Mouse (Mus musculus) embryonic stem cell, embryonic (primary cell): ENCODE measurements at regions not wholly inside any gene's neighbourhood (a gene's known extent, or its start where the extent isn't known, plus 50 kb on each side); places are given as distances from the start of the nearest gene placed in this dataset.

ENCODE experiments used
- CTCF ChIA-PET, 4 experiments: fragments of 300-600 bp in 2 of 4; fragments of 350-600 bp in 2 of 4; sonication (Branson Sonifier 250); formaldehyde crosslinking; loops; one replicate each; lab custom pipeline; 2022; ENCODE audit warnings: inconsistent platforms in 2 of 4; lab: Charles Lee
- POLR2A ChIA-PET, 4 experiments: fragments of 300-600 bp in 2 of 4; fragments of 350-600 bp in 2 of 4; sonication (Branson Sonifier 250); formaldehyde crosslinking; loops; one replicate each; lab custom pipeline; 2022; ENCODE audit warnings: antibody characterized with exemption in 4 of 4, inconsistent platforms in 1 of 4; lab: Charles Lee

DNA sequence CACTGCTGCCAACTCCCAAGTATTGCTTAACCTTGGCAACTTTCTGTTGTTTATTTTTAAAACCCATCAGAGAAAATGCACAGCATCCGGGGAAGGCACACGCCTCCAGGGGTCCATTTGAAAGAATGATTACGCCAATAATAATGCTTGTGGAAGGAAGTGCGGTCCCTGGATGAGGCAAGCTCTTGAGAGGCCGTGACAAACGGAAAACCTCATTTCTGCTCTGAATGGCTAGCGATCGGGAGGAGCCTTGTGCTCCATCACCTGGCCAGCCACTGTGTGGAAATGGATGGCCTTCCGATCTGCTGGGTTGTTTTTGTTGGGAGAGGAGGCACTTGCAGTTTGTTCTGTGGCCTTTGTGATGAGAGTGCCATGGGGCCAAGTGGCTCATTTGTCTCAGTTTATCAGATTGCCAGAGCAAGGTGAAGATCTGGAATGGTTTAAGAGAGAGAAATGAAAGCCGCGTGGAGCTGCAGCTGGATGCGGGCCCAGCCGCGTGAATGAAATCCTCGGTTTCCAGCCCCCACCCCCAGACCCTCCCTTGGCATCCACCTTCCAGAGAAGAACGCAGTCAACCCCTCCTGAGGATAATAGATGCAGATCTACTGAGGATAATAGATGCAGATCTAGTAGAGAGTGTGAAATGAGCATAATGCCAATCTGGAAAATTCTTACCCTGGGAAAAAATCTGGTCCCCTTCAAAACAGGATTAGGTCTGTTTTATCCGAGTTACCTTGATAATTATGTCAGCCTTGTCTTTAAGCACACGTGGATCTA, 192.7 kb upstream of the Npvf start:
- POLR2A ChIA-PET: no interaction called here
- CTCF ChIA-PET: interaction anchor here in 1 of 4 experiments (0.6 kb wide), 1 partner anchor 1995 kb away, joined by 5 read pairs; no protein-coding TSS in a partner anchor

DNA sequence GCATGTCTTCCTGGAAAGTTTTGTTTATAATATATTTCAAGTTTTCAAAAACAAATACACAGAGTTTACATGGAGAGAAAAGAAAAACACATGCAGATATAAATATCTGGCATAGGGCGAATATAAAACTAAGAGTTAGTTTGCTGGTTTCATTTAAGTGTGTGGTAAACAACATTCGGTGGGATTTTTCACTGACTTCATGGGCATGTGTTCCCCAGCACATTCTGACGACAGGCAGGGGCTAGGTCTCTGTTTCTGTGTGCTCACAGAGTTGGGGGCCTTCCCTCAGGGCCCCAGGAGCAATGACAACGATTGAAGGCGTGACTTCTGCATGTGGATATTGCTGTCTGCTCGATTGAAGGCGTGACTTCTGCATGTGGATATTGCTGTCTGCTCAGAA, 193.3 kb upstream of the Npvf start:
- ChIA-PET POLR2A (no interaction called here), CTCF (interaction anchor here in 1 of 4 experiments (0.6 kb wide), 1 partner anchor 1996 kb away, joined by 5 read pairs; no protein-coding TSS in a partner anchor)

DNA sequence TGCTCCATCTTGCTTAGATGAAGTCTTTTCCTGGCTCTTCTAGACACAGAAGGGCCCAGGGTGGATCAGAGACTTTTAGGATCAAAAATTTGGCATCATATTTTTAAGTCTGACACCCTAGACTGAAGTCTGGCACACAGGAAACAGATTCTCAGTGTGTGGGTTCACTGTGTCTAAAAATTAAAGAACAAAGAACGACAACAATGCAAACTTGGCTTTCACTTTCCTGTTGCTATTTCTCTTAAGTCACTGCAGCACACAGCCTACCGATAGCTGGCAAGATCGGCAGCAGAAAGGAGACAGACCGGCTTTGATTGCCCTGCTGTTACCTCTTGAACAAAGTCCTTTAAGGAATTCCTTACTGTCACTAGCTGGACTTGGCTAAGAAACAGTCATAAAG, 204.9 kb upstream of the Npvf start:
- CTCF ChIA-PET: no interaction called here

DNA sequence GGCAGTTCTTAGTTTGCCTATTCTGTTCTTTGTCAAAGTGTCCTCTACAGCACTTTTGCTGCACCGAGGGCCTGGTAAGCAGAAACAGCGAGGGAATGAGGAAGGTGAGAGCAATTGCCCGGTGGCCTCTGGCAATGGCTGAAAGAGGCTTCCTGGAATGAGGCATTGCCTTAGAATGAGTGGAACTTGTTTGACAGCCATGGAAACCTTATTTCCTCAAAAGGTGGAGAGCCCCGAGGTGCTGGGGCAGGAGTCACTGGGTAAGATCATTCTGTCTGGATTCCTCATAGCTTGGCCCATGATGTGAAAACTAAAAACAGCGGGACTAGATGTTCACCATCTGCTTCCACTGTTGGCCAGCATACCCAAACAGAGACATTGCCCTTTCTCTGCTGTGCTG, 223.8 kb upstream of the Npvf start:
- ChIA-PET CTCF (no interaction called here), POLR2A (no interaction called here)

More for the DNA sequence above, 204.9 kb upstream of the Npvf start:
- POLR2A ChIA-PET: no interaction called here

DNA sequence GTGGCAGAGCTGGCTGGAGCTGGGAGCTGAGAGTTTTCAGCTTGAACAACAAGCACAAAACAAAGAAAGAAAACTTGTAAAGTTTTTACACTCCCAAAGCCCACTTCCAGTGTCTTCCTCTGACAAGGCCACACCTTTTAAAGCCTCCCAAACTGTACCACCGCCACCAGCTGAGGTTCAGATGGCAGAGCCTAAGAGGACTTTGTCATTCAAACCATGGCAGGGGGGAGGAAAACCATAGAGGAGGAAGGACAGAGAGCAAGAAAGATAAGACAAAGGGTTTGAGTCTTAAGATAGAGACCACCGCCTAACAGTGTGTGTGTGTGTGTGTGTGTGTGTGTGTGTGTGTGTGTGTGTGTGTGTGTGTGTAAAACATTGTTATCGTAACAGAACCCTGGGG, 228.1 kb upstream of the Npvf start:
- ChIA-PET CTCF (interaction anchor here in 1 of 4 experiments (0.6 kb wide), 1 partner anchor 577 kb away, joined by 3 read pairs; no protein-coding TSS in a partner anchor), POLR2A (interaction anchor here in 1 of 4 experiments (1.1 kb wide), 1 partner anchor 15 kb away, joined by 3 read pairs; no protein-coding TSS in a partner anchor)

DNA sequence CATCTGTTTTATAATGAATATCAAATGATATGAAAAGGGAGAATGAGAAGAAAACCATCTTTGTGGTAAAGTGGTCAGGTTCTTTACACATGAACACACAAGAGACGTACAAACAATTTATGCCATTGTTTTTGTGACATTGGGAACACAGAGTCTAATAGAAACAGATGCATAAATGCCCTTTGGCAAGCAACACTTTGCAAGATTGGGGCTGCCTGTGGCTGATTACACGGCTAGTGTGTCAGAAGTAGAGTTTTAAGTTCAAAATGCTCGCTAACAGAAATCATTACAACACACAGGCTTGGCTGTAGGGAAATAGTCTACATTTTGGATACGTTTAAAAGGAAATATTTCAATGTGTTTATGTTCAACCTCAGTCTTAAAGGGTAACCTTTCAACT, 228.5 kb upstream of the Npvf start:
- CTCF ChIA-PET: no interaction called here
- POLR2A ChIA-PET: no interaction called here

DNA sequence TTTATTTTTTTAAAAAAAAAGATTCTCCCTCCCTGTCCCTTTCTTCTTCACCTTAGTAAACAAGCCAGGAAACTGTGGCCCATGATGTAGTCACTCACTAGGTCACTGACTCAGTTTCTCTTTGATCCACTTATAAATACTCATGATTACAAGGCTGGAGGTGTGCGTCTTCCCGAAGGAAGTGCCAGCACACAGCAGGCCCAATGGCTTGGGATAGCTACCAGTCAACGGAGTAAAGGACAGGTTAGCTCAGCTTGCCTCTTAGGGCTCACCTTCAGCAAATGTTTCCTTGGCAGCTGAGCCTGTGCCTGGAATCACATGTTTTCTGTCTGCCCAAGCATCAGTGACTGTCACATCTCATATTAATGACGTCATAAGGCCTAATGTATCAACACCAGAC, 230.8 kb upstream of the Npvf start:
- CTCF ChIA-PET: no interaction called here
- POLR2A ChIA-PET: no interaction called here

DNA sequence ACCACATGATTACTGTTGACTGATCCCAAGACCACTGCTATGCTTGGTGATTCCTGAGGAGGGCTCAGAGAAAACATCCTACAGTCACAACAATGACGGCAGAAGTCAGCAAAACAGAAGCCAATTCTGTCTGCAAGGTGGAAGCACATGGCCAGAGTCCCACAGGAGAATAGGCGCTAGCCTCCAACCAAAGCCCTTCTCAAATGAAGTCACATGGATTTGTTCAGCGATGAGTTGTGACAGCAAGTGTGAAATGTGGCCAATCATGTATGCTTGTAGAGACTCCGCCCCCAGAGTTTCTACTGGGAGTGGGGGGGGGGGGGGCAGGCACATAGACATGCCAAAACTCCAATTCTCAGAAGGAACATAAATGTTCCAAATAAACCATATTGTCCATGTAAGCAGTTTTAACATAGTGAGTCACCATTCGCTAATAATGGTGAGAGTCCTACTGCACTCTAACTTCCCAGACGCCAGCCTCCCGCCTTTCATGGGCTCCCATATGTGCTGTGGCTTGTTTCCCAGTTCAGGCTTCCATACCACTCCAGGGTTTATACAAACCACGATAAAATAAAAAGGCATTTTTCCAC, 231.6 kb upstream of the Npvf start:
- ChIA-PET POLR2A (interaction anchor here in 1 of 4 experiments (0.6 kb wide), 1 partner anchor 31 kb away, joined by 3 read pairs; no protein-coding TSS in a partner anchor), CTCF (interaction anchor here in 1 of 4 experiments (0.7 kb wide), 1 partner anchor 17 kb away, joined by 3 read pairs; no protein-coding TSS in a partner anchor)

DNA sequence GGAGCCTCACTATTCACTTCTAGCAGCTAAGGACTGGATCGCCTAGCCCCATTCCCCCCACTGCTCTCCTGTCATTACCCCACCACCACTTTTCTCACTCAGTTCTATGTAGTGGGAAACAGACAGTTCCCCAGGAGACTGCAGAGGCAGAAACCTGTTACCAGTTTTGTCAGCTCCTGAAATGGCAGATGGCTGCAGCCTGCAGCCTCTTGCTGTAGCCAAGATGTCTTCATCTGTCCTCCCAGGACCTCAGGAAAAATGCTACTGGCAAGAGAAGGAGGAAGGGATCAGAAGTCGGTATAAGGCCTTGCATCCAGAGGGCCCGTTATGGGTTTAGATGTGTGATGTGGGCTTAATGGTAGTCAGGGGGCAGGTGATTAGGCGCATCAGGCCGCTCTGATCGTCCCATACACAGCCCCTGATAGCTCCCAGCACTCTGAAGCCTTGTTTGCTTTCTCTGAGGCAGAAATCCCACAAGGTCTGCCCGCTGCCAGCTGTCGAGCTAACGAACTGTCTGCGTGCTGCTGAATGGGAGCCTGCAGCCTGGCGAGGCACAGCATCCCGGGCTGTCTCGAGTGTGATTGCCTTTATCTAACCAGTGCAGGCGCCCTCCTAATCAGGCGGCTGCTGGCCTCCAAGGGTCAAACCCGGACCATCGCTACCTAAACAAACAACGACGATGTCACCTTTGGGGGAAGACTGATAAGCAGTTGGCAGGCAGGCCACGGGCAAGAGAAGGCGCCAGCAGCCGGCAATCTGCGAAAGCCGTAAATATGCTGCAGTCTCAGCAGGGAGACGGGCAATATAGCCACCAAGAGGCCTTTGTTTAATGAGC, 236.3 kb upstream of the Npvf start:
- CTCF ChIA-PET: no interaction called here
- POLR2A ChIA-PET: interaction anchor here in 1 of 4 experiments (0.7 kb wide), 1 partner anchor 21 kb away, joined by 3 read pairs; no protein-coding TSS in a partner anchor

DNA sequence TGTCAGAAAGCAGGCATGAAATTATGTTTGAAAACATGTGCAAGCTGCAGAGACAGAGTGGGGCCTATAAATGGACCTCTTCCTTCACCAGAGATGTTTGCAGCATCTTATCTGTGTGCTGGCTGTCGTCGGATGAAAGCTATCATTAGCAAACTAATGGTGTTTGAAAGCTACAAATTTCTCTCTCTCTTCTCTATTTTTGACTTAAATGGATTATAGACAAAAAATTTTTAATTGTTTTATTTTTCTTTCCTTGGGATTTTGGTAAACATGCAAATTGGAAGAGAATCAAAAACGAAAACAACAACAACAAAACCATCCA, 236.9 kb upstream of the Npvf start:
- ChIA-PET POLR2A (no interaction called here), CTCF (interaction anchor here in 1 of 4 experiments (1.1 kb wide), 1 partner anchor 83 kb away, joined by 3 read pairs; no protein-coding TSS in a partner anchor)

DNA sequence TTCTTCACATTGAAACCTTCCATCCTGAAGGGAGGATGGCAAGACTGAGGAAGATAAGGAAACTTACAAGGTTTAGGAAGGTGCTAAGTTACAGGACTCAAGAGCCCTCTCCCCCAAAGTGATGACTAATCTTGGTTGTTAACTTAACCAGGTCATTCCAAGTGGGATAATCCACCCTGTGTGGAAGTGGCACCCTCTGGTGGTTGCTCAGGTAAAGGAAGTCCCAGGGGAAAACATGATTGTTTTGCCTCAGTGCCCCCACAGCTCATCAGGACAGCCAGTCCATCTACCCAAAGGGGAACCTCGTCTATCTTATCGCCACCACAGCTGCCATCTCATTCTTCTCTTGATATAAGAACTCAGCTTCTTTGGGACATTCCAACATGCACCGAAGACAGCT, 244.6 kb upstream of the Npvf start:
- ChIA-PET POLR2A (interaction anchor here in 1 of 4 experiments (0.6 kb wide), 1 partner anchor 110 kb away, joined by 3 read pairs; no protein-coding TSS in a partner anchor), CTCF (interaction anchor here in 2 of 4 experiments (0.6 to 1.0 kb wide), 2 partner anchors 91 to 220 kb away, joined by 3 read pairs; no protein-coding TSS in a partner anchor)

DNA sequence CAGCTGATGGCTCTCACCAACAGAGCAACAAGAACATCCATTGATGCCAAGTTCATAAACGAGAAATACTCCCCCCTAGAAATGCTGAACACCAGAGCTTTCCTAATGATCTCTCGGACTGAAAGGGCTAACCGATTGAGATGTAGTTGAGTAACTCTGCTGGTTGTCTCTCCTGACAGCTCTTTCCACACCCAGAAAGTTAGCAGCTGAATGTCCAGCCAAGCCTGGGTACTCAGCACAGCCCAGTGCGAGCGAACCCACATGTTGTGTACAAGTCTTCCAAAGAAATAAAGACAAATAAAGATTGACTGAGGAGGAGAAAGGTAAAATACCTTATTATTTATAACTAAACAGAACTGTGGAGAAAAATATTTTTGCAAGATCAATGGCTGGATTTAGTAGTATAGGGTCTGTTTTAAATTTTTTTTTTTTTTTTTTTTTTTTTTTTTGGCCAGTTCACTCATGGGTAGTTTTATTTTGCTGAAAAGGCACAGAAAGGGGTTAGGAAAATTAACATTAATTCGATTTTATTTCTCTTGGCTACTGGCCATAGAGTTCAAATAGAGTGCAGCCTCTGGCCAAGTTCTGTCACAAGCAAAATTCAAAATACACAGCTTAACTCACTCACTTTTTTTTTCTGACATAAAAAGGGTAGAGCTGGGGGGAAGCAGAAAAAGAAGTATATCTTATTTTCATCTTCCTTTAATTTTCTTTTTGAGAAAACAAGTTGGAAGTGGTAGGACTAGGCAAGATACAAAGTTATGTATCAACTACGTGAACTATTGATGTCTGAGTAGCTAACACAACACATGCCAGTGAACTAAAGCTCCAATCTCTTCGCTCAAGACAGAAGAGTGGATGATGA, 261.2 kb upstream of the Npvf start:
- ChIA-PET POLR2A (no interaction called here), CTCF (interaction anchor here in 1 of 4 experiments (0.6 kb wide), 1 partner anchor 17 kb away, joined by 3 read pairs; no protein-coding TSS in a partner anchor)

DNA sequence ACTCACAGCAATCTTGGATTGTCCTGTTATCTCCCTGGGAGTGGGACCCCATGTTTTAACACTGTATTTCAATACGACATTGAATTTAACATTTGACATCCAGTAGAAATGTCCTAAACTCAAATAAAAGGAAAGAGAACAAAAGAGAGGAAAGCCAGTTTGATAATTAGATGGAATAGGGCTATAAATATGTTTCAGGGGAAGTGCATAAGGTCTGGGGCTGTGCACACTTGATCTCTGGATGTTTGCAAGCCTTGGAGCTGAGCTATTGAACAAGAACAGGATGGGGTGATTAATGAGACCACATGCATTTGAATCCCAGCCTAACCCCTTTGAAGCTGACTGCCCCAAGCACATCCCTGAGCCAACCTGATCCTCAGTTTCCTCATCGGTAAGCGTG, 264.0 kb upstream of the Npvf start:
- ChIA-PET POLR2A (interaction anchor here in 2 of 4 experiments (0.6 kb wide), 2 partner anchors 18 to 112 kb away, joined by 3 read pairs; no protein-coding TSS in a partner anchor), CTCF (interaction anchor here in 1 of 4 experiments (1.1 kb wide), 1 partner anchor 22 kb away, joined by 3 read pairs; no protein-coding TSS in a partner anchor)

DNA sequence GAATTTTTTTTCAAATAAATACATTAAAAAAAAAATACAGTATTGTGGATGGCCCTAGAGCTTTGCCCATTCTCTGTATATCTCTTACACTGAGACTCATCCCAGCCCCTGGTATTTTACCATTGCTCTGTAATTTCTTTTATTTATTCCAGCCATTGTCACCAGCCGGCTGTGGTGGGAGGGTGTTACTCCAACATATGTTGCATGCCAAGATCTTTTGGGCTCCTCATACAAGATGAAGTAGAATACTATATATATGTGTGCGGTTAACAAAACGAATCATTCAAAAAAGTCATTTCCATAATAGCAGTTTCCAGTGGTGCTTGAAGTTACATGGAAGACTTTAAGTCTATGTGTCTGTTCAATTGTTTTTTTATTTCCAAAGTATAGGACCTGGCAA, 268.0 kb upstream of the Npvf start:
- CTCF ChIA-PET: no interaction called here
- POLR2A ChIA-PET: interaction anchor here in 1 of 4 experiments (0.5 kb wide), 1 partner anchor 1783 kb away, joined by 3 read pairs; no protein-coding TSS in a partner anchor

DNA sequence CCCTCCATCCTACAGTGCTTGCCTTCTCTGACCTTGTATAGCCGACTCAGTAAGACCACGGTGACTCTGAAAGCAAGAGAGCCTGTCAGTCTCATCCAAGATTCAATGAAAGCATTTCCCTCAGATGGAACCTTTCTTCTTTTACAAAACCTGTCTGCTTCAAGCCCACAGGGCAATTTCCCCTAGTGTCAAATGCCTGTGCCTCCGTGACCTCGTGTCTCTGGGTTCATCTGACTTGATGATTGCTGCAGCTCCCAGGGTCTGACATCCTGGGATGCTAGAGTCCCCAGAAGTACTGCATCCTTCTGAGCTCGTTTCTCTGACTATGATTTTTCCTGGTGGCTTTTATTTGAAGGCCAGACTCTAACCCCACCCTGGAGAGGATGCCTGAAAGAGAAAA, 270.3 kb upstream of the Npvf start:
- ChIA-PET POLR2A (interaction anchor here in 1 of 4 experiments (0.6 to 1.0 kb wide), 2 partner anchors 18 to 131 kb away, joined by 3 read pairs; no protein-coding TSS in a partner anchor), CTCF (interaction anchor here in 3 of 4 experiments (0.6 to 0.9 kb wide), 4 partner anchors 12 to 118 kb away, joined by 3 to 5 read pairs (median 3); no protein-coding TSS in a partner anchor)

DNA sequence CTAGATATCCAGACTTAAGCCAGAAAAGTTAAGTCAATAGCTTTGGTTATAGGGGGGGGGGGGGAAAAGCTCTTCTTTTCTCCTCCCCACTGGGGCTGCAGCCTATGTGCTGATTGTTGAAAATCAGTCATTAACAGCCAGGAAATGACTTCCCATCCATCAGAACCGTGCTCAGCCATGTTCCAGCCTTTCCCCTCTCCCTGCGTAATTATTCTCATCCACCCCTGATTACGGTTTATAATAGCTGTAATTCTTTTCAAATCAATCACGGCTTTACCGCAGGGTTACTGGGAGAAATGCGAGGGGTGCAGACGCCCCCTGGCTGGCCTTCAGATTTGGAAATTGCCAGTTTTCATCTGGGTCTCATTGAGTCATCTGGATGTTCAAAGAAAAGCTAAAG, 270.8 kb upstream of the Npvf start:
- ChIA-PET POLR2A (interaction anchor here in 1 of 4 experiments (0.6 to 1.0 kb wide), 2 partner anchors 18 to 131 kb away, joined by 3 read pairs; no protein-coding TSS in a partner anchor), CTCF (interaction anchor here in 3 of 4 experiments (0.6 to 0.9 kb wide), 4 partner anchors 12 to 118 kb away, joined by 3 to 5 read pairs (median 3); no protein-coding TSS in a partner anchor)

DNA sequence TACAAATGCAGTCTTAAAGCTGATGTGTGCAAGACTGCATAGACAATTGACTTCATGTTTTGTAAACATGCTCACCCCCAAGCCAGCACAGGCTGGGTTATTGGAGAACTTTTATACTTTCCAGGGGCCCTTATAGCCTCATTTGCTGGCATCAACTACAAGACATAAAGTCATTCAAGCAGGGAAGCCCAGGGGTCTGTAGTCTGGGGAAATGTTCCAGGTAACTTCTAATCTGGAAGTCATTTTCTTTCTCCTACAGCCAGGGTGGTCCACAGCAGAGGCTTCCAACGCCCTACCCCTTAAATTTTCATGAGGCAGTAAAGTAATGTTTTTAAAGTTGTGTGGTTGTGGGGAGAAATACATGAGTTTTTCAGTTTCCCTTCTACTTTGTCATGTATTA, 272.1 kb upstream of the Npvf start:
- ChIA-PET CTCF (interaction anchor here in 1 of 4 experiments (0.6 kb wide), 1 partner anchor 11 kb away, joined by 3 read pairs; no protein-coding TSS in a partner anchor), POLR2A (no interaction called here)
